Mouse (Mus musculus): ENCODE data around the gene Cacna1c.

GRCm38 (mm10) chr6:118941816-118942215 is 254.4 kb downstream of the Cacna1c start:
- no peak for TF ChIP-seq CTCF (IDR thresholded peaks at IDR 0.05; ENCODE audit: low read depth, low read length)
- TF ChIP-seq POLR2A (IDR thresholded peaks at IDR 0.05; ENCODE audit: insufficient read depth, low read length) = no peak
- no peak for TF ChIP-seq EP300 (IDR thresholded peaks at IDR 0.05; ENCODE audit: insufficient read depth, low read depth, low read length)

All from ES-Bruce4 (cell line).